Mouse (Mus musculus) bone marrow macrophage, adult 2 months (primary cell): Measurements from ENCODE around the gene Arhgap19.

Experiments used
- CTCF ChIP-seq: IDR thresholded peaks from 2 replicates; pipeline ENCODE4 v1.5.1; 2012; ENCODE audit warnings: low read depth, mild to moderate bottlenecking, low read length, moderate library complexity
- POLR2A ChIP-seq: IDR thresholded peaks from 2 replicates; pipeline ENCODE4 v1.6.1; 2012; ENCODE audit warnings: mild to moderate bottlenecking, low read depth, low read length, borderline replicate concordance

- TF ChIP-seq CTCF (no peak), POLR2A (no peak)
Observed at GRCm38 (mm10) chr19:41738429-41738805, 63.4 kb downstream of the Arhgap19 start.
